In the genomic region with DNA sequence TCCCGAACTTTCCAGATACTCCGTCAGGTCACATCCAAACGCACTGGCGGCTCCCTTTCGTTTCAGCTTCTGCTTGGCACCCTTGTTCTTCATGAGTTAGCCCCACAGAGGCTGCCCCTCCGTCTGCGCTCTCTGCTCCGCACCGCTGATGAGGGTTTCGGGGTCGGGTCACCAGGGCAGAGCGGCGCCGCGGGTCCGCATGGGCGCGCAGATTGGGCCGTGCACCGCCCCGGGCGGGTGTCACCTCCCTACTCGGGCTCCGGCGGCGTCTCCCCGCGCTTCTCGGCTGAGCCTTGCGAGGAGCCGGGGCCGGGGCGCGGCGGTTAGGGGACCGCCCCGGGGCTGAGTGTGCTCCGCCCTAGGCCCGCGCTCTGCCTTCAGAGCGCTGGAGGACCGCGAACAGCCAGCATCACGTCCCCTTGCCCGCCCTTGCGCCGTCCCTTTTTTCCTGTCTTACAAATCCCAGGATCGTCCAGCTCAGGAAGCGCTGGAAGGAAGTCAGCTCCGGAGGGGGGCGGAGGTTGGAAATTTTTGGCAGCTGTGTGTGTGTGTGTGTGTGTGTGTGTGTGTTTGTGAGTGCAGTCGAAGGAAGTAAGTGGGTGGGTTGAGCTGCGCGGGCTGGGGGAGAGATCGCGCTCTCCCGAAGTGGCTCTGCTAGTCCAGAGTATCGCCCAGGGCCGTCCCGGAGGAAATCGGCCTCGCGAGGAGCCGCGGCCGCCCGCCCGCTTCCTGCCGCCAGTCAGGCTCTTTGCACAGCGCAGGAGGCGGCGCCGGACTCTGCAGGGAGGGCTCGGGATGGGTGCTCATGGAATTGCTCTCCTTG, we compare ENCODE assay signal across 8 mouse cellular contexts. TPM values are rescaled to one million over a fixed set of nuclear protein-coding genes. Genes with fewer than 3 reads are reported as not detected.
DNase-seq lines count a peak whose midpoint lies in the region; ATAC-seq lines count a peak whose summit lies in the region.

Arhgap31 (minus strand) TSS at position 694 of the 823 bp plus-strand sequence.

- peak; percentile 88 to 94 for DNase-seq in adrenal gland, adult (ENCODE audit: inconsistent age in 2 of 2, low spot score in 1 of 2)
- peak; percentile 84 for DNase-seq in embryo, embryonic 11 days
- peak; percentile 87 for DNase-seq in gastrocnemius, postnatal 25 days
- peak; percentile 61 for DNase-seq in left cerebral cortex, postnatal 14 days (ENCODE audit: low spot score in 2 of 2)
- peak; percentile 76 to 79 for DNase-seq in right cerebral cortex, postnatal 10 days (ENCODE audit: low spot score in 2 of 2)
- DNase-seq in urinary bladder, postnatal 10 days (ENCODE audit: low spot score): peak; percentile 40

- intact Hi-C loops in left cerebral cortex, postnatal 14 days (cut with DNase I): no loop called here

- peak; percentile 83 for ATAC-seq in inflammation-experienced regulatory T-cells, adult 6 months
- peak; percentile 76 for ATAC-seq in megakaryocyte progenitor cell, adult 5-6 weeks (replicated peaks; ENCODE audit: poor library complexity)

RNA-seq across cellular contexts. Expression of gene Arhgap31, which starts in this region (rescaled TPM):
- 10 to 100 TPM; 11.9 to 14.7 TPM for total RNA-seq in gastrocnemius, postnatal 25 days (2021)
- polyA plus RNA-seq in inflammation-experienced regulatory T-cells, adult 6 months (2017; shearing (Covaris generic)): 10 to 100 TPM; 16.4 to 26.3 (median 23.6) TPM
- 10 to 100 TPM; 19.9 to 20.6 TPM for total RNA-seq in left cerebral cortex, postnatal 14 days (2021)
- 12.8 and 15.6 TPM in 2 replicates for total RNA-seq in megakaryocyte progenitor cell, adult 5-6 weeks (2015)
- total RNA-seq in megakaryocyte progenitor cell, adult 5-6 weeks (2017): 6.5 and 7.2 TPM in 2 replicates

Comparison
In these comparisons a context has a peak if more than half of its experiments do, and no peak if none do; other contexts are left out.
1. Peak in every context shown above with its lines: DNase-seq and ATAC-seq.
2. DNase-seq: peak in every context shown above with its lines; median percentile 91 in adrenal gland, adult; 87 in gastrocnemius, postnatal 25 days; 84 in embryo, embryonic 11 days; 78 in right cerebral cortex, postnatal 10 days; 61 in left cerebral cortex, postnatal 14 days; 40 in urinary bladder, postnatal 10 days.